Mouse (Mus musculus) MEL (cell line): Measurements from ENCODE around the gene Lman1l. TPM values are rescaled to one million over a fixed set of nuclear protein-coding genes. Genes with fewer than 3 reads are reported as not detected.

Experiments
- DNase-seq: peaks from one replicate; pipeline ENCODE4 v3.0.0; 2011; ENCODE audit warnings: low read depth, low spot score
- H3K27ac ChIP-seq: 2 replicates; pipeline ENCODE4 v1.5.1; 2012; ENCODE audit warnings: low read depth, mild to moderate bottlenecking, control low read depth, low read length, moderate library complexity; ENCODE audit not compliant: control insufficient read depth
- H3K27me3 ChIP-seq, 2 experiments: fragments of 150-350 bp in 1 of 2; sonication (generic) in 1 of 2; 2 replicates each; pipeline ENCODE4 v1.6.1; 2012; ENCODE audit warnings: low read length in 2 of 2, mild to moderate bottlenecking in 2 of 2, improper control_type of control experiment in 1 of 2, moderate library complexity in 1 of 2; ENCODE audit not compliant: insufficient read depth in 2 of 2, control insufficient read depth in 1 of 2
- H3K36me3 ChIP-seq, 2 experiments: 2 replicates each; pipeline ENCODE4 v1.6.1; 2012 to 2014; ENCODE audit warnings: low read length in 2 of 2, improper control_type of control experiment in 1 of 2, inconsistent platforms in 1 of 2, mild to moderate bottlenecking in 1 of 2; ENCODE audit not compliant: insufficient read depth in 2 of 2, control insufficient read depth in 1 of 2
- H3K4me1 ChIP-seq, 2 experiments: fragments of 150-350 bp in 1 of 2; sonication (generic) in 1 of 2; 2 replicates each; pipeline ENCODE4 v1.6.1; 2012; ENCODE audit warnings: low read length in 2 of 2, improper control_type of control experiment in 1 of 2, mild to moderate bottlenecking in 1 of 2; ENCODE audit not compliant: insufficient read depth in 2 of 2, control insufficient read depth in 1 of 2
- H3K4me3 ChIP-seq, 2 experiments: fragments of 150-350 bp in 1 of 2; sonication (generic) in 1 of 2; 2 replicates each; pipeline ENCODE4 v1.5.1; 2012; ENCODE audit warnings: low read depth in 2 of 2, low read length in 2 of 2, mild to moderate bottlenecking in 2 of 2, moderate library complexity in 2 of 2, control low read depth in 1 of 2, improper control_type of control experiment in 1 of 2; ENCODE audit not compliant: control insufficient read depth in 1 of 2, insufficient read depth in 1 of 2
- H3K79me2 ChIP-seq: 2 replicates; pipeline ENCODE4 v1.6.1; 2012; ENCODE audit warnings: mild to moderate bottlenecking, low read length, moderate library complexity; ENCODE audit not compliant: control insufficient read depth, poor library complexity, insufficient read depth
- H3K9ac ChIP-seq: 2 replicates; pipeline ENCODE4 v1.6.1; 2012; ENCODE audit warnings: low read depth, mild to moderate bottlenecking, control low read depth, low read length, moderate library complexity; ENCODE audit not compliant: control insufficient read depth, poor library complexity, severe bottlenecking
- H3K9me3 ChIP-seq: fragments of 150-350 bp; sonication (generic); replicated peaks from 2 replicates; pipeline ENCODE4 v1.6.1; 2012; ENCODE audit warnings: mild to moderate bottlenecking, low read length, improper control_type of control experiment, moderate library complexity; ENCODE audit not compliant: insufficient read depth
- CTCF ChIP-seq, 3 experiments: IDR thresholded peaks in 2 of 3; conservative IDR thresholded peaks in 1 of 3; 2 replicates each; pipeline ENCODE4 v1.5.1; 2011 to 2012; ENCODE audit warnings: low read length in 3 of 3, low read depth in 2 of 3, mild to moderate bottlenecking in 2 of 3, improper control_type of control experiment in 1 of 3, inconsistent platforms in 1 of 3, mixed read lengths in 1 of 3, moderate library complexity in 1 of 3; ENCODE audit not compliant: control insufficient read depth in 1 of 3, insufficient read depth in 1 of 3, poor library complexity in 1 of 3, severe bottlenecking in 1 of 3
- E2F4 ChIP-seq: IDR thresholded peaks from 2 replicates; pipeline ENCODE4 v1.6.1; 2011; ENCODE audit warnings: low read depth, low read length, improper control_type of control experiment, borderline replicate concordance
- ELF1 ChIP-seq: IDR thresholded peaks from 2 replicates; pipeline ENCODE4 v1.6.1; 2014; ENCODE audit warnings: low read depth, mild to moderate bottlenecking, inconsistent platforms, low read length, improper control_type of control experiment, moderate library complexity
- EP300 ChIP-seq, 2 experiments: IDR thresholded peaks; 2 replicates each; pipeline ENCODE4 v1.6.1; 2011; ENCODE audit warnings: improper control_type of control experiment in 2 of 2, low read length in 2 of 2, low read depth in 1 of 2, mild to moderate bottlenecking in 1 of 2
- ETS1 ChIP-seq: IDR thresholded peaks from 2 replicates; pipeline ENCODE4 v1.6.1; 2012; ENCODE audit warnings: low read depth, mild to moderate bottlenecking, inconsistent platforms, low read length, improper control_type of control experiment, moderate library complexity
- GABPA ChIP-seq: IDR thresholded peaks from 2 replicates; pipeline ENCODE4 v1.6.1; 2012; ENCODE audit warnings: low read depth, mild to moderate bottlenecking, inconsistent platforms, low read length, improper control_type of control experiment, moderate library complexity
- GATA1 ChIP-seq: IDR thresholded peaks from 2 replicates; pipeline ENCODE4 v1.6.1; 2011; ENCODE audit warnings: low read depth, low read length, improper control_type of control experiment
- MAX ChIP-seq: IDR thresholded peaks from 2 replicates; pipeline ENCODE4 v1.6.1; 2011; ENCODE audit warnings: low read length, improper control_type of control experiment
- MEF2A ChIP-seq: IDR thresholded peaks from 2 replicates; pipeline ENCODE4 v1.6.1; 2014; ENCODE audit warnings: low read depth, mild to moderate bottlenecking, inconsistent platforms, low read length, improper control_type of control experiment; ENCODE audit not compliant: poor library complexity, insufficient replicate concordance, severe bottlenecking; ENCODE audit errors: extremely low read depth
- MYB ChIP-seq: IDR thresholded peaks from 2 replicates; pipeline ENCODE4 v1.6.1; 2011; ENCODE audit warnings: mild to moderate bottlenecking, low read depth, low read length, improper control_type of control experiment
- MYC ChIP-seq: IDR thresholded peaks from 2 replicates; pipeline ENCODE4 v1.6.1; 2011; ENCODE audit warnings: low read depth, mild to moderate bottlenecking, low read length, improper control_type of control experiment, moderate library complexity
- NELFE ChIP-seq: IDR thresholded peaks from 2 replicates; pipeline ENCODE4 v1.6.1; 2011; ENCODE audit warnings: low read depth, low read length, improper control_type of control experiment
- POLR2A ChIP-seq, 2 experiments: IDR thresholded peaks; 2 replicates each; pipeline ENCODE4 v1.6.1; 2011 to 2012; ENCODE audit warnings: low read length in 2 of 2, mild to moderate bottlenecking in 2 of 2, control low read depth in 1 of 2, improper control_type of control experiment in 1 of 2, low read depth in 1 of 2, moderate library complexity in 1 of 2; ENCODE audit not compliant: control insufficient read depth in 1 of 2, insufficient read depth in 1 of 2, poor library complexity in 1 of 2
- POLR2AphosphoS2 ChIP-seq: IDR thresholded peaks from 2 replicates; pipeline ENCODE4 v1.6.1; 2011; ENCODE audit warnings: low read length, improper control_type of control experiment
- POLR2AphosphoS5 ChIP-seq: IDR thresholded peaks from 2 replicates; pipeline ENCODE4 v1.6.1; 2012; ENCODE audit warnings: low read depth, borderline replicate concordance, mild to moderate bottlenecking, inconsistent platforms, low read length, moderate library complexity, mixed read lengths
- RCOR1 ChIP-seq: IDR thresholded peaks from 2 replicates; pipeline ENCODE4 v1.6.1; 2012; ENCODE audit warnings: low read depth, mild to moderate bottlenecking, inconsistent platforms, low read length, improper control_type of control experiment
- SIN3A ChIP-seq: IDR thresholded peaks from 2 replicates; pipeline ENCODE4 v1.6.1; 2012; ENCODE audit warnings: low read length, improper control_type of control experiment, inconsistent platforms
- TBP ChIP-seq: IDR thresholded peaks from 2 replicates; pipeline ENCODE4 v1.8.0; 2011; ENCODE audit warnings: low read depth, low read length, improper control_type of control experiment
- USF1 ChIP-seq: IDR thresholded peaks from 2 replicates; pipeline ENCODE4 v1.6.1; 2014; ENCODE audit warnings: low read depth, mild to moderate bottlenecking, inconsistent platforms, low read length, improper control_type of control experiment, moderate library complexity
- ZC3H11A ChIP-seq: IDR thresholded peaks from 2 replicates; pipeline ENCODE4 v1.6.1; 2012; ENCODE audit warnings: low read depth, mild to moderate bottlenecking, inconsistent platforms, low read length, improper control_type of control experiment
- ZKSCAN1 ChIP-seq: IDR thresholded peaks from 2 replicates; pipeline ENCODE4 v1.6.1; 2012; ENCODE audit warnings: low read depth, mild to moderate bottlenecking, inconsistent platforms, low read length, improper control_type of control experiment, moderate library complexity
- ZMIZ1 ChIP-seq: IDR thresholded peaks from 2 replicates; pipeline ENCODE4 v1.6.1; 2012; ENCODE audit warnings: low read depth, mild to moderate bottlenecking, inconsistent platforms, low read length, improper control_type of control experiment, moderate library complexity
- ZNF384 ChIP-seq: IDR thresholded peaks from 2 replicates; pipeline ENCODE4 v1.6.1; 2012; ENCODE audit warnings: low read depth, mild to moderate bottlenecking, inconsistent platforms, low read length, improper control_type of control experiment
- polyA plus RNA-seq, 2 experiments: library from polyadenylated mRNA; stranded (reverse) in 1 of 2; unstranded in 1 of 2; fragments of >175 nt in 1 of 2; fragments of >200 nt in 1 of 2; gene quantifications; 2 replicates each; pipeline versions ENCODE4 v1.2.1 to v1.2.4; 2012; ENCODE audit warnings: low replicate concordance in 2 of 2, low read depth in 1 of 2; ENCODE audit not compliant: insufficient read length in 2 of 2, insufficient read depth in 1 of 2, missing spikeins in 1 of 2
- total RNA-seq: library from RNA; depleted of rRNA; stranded (reverse); fragments of 300-350 nt; gene quantifications from 2 replicates; pipeline ENCODE4 v1.2.3, GENCODE M21; 2012

The Lman1l gene
- total and polyA plus RNA-seq, 3 experiments, result 0.08 to 0.11 TPM; not detected in 1

DNA sequence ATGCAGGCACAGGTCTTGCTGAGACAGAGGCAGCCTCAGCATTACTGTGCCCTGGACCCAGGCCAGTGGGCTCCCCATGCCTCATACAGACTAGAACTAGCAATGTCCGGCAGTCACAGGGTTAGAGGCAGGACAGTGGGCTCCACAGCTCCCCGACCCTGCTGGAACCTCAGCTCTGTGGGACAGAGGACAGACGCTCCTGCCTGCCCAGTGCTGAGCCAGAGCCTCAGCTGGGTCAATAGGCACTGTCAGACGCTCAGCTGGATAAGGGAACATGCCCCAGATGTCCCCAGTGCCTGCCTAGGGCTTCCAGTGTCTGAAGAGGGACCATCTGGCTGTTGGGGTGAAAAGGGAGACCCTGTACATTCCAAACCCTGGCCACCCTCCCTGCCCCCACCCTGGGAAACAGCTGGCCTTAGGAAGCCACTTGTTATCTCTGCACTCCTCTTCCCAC is 22.6 kb downstream of the Lman1l start:
- H3K4me3 ChIP-seq, result no peak overlapping the region
- no peaks in the 10 kb centered on the region for H3K27me3 ChIP-seq
- TF ChIP-seq ZC3H11A (no peak), CTCF (IDR thresholded peaks at IDR 0.05 in 2 of 3, conservative IDR thresholded peaks at IDR 0.05 in 1 of 3; ENCODE audit: control insufficient read depth in 1 of 3, insufficient read depth in 1 of 3, low read depth in 2 of 3, low read length in 3 of 3, poor library complexity in 1 of 3, severe bottlenecking in 1 of 3) (no peak), POLR2A (IDR thresholded peaks at IDR 0.05; ENCODE audit: control insufficient read depth in 1 of 2, insufficient read depth in 1 of 2, low read depth in 1 of 2, low read length in 2 of 2, poor library complexity in 1 of 2) (no peak), ELF1 (no peak), TBP (no peak), MYC (no peak), MEF2A (no peak), POLR2AphosphoS2 (no peak), SIN3A (no peak), USF1 (no peak), MAX (no peak), ZKSCAN1 (no peak), EP300 (IDR thresholded peaks at IDR 0.05; ENCODE audit: low read depth in 1 of 2, low read length in 2 of 2) (no peak), E2F4 (no peak)
- no peaks in the 10 kb centered on the region for H3K9me3 ChIP-seq
- DNase-seq, result no peak
- H3K4me1 ChIP-seq, result peaks cover 0 to 6% of the 10 kb centered on the region in 2 experiments; a peak in 1 of 4 replicates
- no peaks in the 10 kb centered on the region; a peak in 1 of 4 replicates for H3K36me3 ChIP-seq
- H3K9ac ChIP-seq, result no peak overlapping the region
- H3K27ac ChIP-seq, result no peak overlapping the region
- H3K79me2 ChIP-seq, result no peaks in the 10 kb centered on the region

DNA sequence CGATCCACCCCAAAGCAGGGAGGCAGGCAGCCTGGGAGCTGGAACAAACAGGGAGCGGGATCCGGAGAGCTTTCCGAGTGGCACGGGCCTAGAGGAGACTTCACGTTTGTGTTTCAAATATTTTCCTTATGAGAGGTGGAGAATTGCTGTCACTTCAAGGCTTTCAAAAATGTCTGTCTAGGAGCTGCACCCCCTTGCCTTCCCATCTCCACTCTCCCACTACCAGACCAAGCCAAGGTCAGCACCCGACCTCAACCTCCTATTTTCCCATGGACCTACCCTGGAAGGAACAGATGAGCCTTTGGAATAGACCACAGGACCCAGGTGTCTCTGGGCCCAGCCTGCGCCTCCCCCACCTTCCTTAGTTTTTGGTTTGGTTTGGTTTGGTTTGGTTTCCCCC is 23.3 kb downstream of the Lman1l start:
- H3K4me3 ChIP-seq, result no peak overlapping the region
- H3K27ac ChIP-seq, result no peak overlapping the region
- H3K9me3 ChIP-seq, result no peaks in the 10 kb centered on the region
- H3K36me3 ChIP-seq, result no peaks in the 10 kb centered on the region; a peak in 1 of 4 replicates
- no peaks in the 10 kb centered on the region for H3K79me2 ChIP-seq
- no peak overlapping the region for H3K9ac ChIP-seq
- DNase-seq, result no peak
- TF ChIP-seq POLR2AphosphoS2 (no peak), MYB (no peak), POLR2AphosphoS5 (no peak), GABPA (no peak), ZMIZ1 (no peak), NELFE (no peak), ZC3H11A (no peak), RCOR1 (no peak), ZNF384 (no peak), GATA1 (no peak), MAX (no peak), ETS1 (no peak)
- H3K27me3 ChIP-seq, result no peaks in the 10 kb centered on the region
- peaks cover 0 to 6% of the 10 kb centered on the region in 2 experiments; a peak in 1 of 4 replicates for H3K4me1 ChIP-seq
